Mouse (Mus musculus): ENCODE data around the gene Syn3. TPM values are rescaled to one million over a fixed set of nuclear protein-coding genes. Genes with fewer than 3 reads are reported as not detected.

The Syn3 gene
- polyA plus RNA-seq, 1 experiment, result 3.3 TPM

GRCm38 (mm10) chr10:86468612-86469546, 29.8 kb downstream of the Syn3 start:
- DNase-seq, result no peak
- no peaks in the 10 kb centered on the region for H3K27me3 ChIP-seq (replicated peaks; ENCODE audit: control insufficient read depth, insufficient read depth, low read length)
- H3K27ac ChIP-seq (ENCODE audit: insufficient read depth, low read depth, low read length), result no peak overlapping the region
- H3K36me3 ChIP-seq (ENCODE audit: control insufficient read depth, insufficient read depth, low read length), result no peaks in the 10 kb centered on the region
- TF ChIP-seq POLR2A (IDR thresholded peaks at IDR 0.05; ENCODE audit: low read depth, low read length) (no peak), CTCF (conservative IDR thresholded peaks at IDR 0.05; ENCODE audit: insufficient read depth, insufficient read length, low read depth, low read length) (no peak)
- 79% methylated on average over 13 of the region's 13 CpGs for WGBS
- H3K4me3 ChIP-seq (ENCODE audit: insufficient read depth, low read depth, low read length), result no peak overlapping the region
- H3K4me1 ChIP-seq (ENCODE audit: control insufficient read depth, insufficient read depth, low read length), result no peaks in the 10 kb centered on the region; the same call in 1 of the 2 replicates

GRCm38 (mm10) chr10:86463538-86464199, 35.0 kb downstream of the Syn3 start:
- 25% methylated on average over 5 of the region's 5 CpGs for WGBS
- DNase-seq, result peak; percentile 88
- no peaks in the 10 kb centered on the region for H3K27me3 ChIP-seq (replicated peaks; ENCODE audit: control insufficient read depth, insufficient read depth, low read length)

DNA sequence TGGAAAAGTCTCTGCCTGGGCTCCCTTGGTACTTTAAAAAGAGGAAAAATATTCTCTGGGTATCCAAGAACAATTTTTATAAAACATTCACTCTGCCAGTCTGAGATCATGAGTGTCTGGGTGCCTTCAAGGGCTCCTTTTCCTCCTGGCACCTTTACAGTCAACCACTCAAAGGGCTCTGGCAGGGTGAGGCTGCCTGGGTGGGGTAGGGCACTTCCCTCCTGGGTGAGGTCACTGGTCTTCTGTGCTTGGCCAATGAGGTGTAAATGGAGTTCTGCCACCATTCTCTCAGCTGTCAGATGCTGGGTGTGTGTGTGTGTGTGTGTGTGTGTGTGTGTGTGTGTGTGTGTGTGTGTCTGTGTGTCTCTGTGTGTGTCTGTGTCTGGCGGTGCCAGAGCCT, 39.1 kb downstream of the Syn3 start:
- Histone ChIP-seq H3K27me3 (replicated peaks; ENCODE audit: control insufficient read depth, insufficient read depth, low read length) (no peaks in the 10 kb centered on the region), H3K4me1 (ENCODE audit: control insufficient read depth, insufficient read depth, low read length) (no peaks in the 10 kb centered on the region), H3K36me3 (ENCODE audit: control insufficient read depth, insufficient read depth, low read length) (no peaks in the 10 kb centered on the region), H3K4me3 (ENCODE audit: insufficient read depth, low read depth, low read length) (no peak overlapping the region), H3K27ac (ENCODE audit: insufficient read depth, low read depth, low read length) (no peak overlapping the region)
- peak; percentile 29 for DNase-seq
- no peak for TF ChIP-seq POLR2A (IDR thresholded peaks at IDR 0.05; ENCODE audit: low read depth, low read length)
- WGBS, result 64% methylated on average over 1 of the region's 1 CpGs

More at GRCm38 (mm10) chr10:86463538-86464199, 35.0 kb downstream of the Syn3 start:
- peak; percentile 94 for TF ChIP-seq CTCF (conservative IDR thresholded peaks at IDR 0.05; ENCODE audit: insufficient read depth, insufficient read length, low read depth, low read length)
- TF ChIP-seq POLR2A (IDR thresholded peaks at IDR 0.05; ENCODE audit: low read depth, low read length), result no peak
- Histone ChIP-seq H3K4me3 (ENCODE audit: insufficient read depth, low read depth, low read length) (no peak overlapping the region), H3K27ac (ENCODE audit: insufficient read depth, low read depth, low read length) (no peak overlapping the region), H3K36me3 (ENCODE audit: control insufficient read depth, insufficient read depth, low read length) (no peaks in the 10 kb centered on the region), H3K4me1 (ENCODE audit: control insufficient read depth, insufficient read depth, low read length) (no peaks in the 10 kb centered on the region)

GRCm38 (mm10) chr10:86457665-86458209, 41.0 kb downstream of the Syn3 start:
- TF ChIP-seq POLR2A (IDR thresholded peaks at IDR 0.05; ENCODE audit: low read depth, low read length) (no peak), CTCF (conservative IDR thresholded peaks at IDR 0.05; ENCODE audit: insufficient read depth, insufficient read length, low read depth, low read length) (no peak)
- no peak for DNase-seq
- Histone ChIP-seq H3K4me1 (ENCODE audit: control insufficient read depth, insufficient read depth, low read length) (no peaks in the 10 kb centered on the region), H3K27me3 (replicated peaks; ENCODE audit: control insufficient read depth, insufficient read depth, low read length) (no peaks in the 10 kb centered on the region), H3K27ac (ENCODE audit: insufficient read depth, low read depth, low read length) (no peak overlapping the region), H3K4me3 (ENCODE audit: insufficient read depth, low read depth, low read length) (no peak overlapping the region), H3K36me3 (ENCODE audit: control insufficient read depth, insufficient read depth, low read length) (no peaks in the 10 kb centered on the region)

DNA sequence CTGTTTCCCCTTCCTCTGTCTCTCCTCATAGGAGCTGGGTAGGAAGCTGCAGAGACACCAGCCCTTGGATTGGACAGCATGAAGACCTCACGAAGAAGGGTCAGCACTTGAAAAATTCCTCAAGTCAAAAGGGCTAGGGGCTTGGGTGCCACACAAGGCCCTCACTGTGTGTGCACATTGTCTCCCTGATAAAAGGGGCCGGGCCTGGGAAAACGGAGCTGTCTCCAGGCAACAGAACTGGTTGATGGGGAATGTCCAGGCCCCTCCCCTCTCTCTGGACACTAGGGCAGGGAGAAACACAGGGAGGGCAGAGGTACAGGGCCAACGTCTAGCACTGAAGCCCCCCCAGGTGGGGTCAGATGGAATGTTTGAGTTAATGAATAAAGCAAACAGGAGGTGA, 41.5 kb downstream of the Syn3 start:
- WGBS, result 50% methylated on average over 4 of the region's 4 CpGs
- H3K4me1 ChIP-seq (ENCODE audit: control insufficient read depth, insufficient read depth, low read length), result peaks cover 4% of the 10 kb centered on the region; the same call in 1 of the 2 replicates
- TF ChIP-seq POLR2A (IDR thresholded peaks at IDR 0.05; ENCODE audit: low read depth, low read length), result no peak
- TF ChIP-seq CTCF (conservative IDR thresholded peaks at IDR 0.05; ENCODE audit: insufficient read depth, insufficient read length, low read depth, low read length), result no peak
- no peak for DNase-seq
- H3K4me3 ChIP-seq (ENCODE audit: insufficient read depth, low read depth, low read length), result no peak overlapping the region
- no peaks in the 10 kb centered on the region for H3K27me3 ChIP-seq (replicated peaks; ENCODE audit: control insufficient read depth, insufficient read depth, low read length)
- no peaks in the 10 kb centered on the region for H3K36me3 ChIP-seq (ENCODE audit: control insufficient read depth, insufficient read depth, low read length)
- H3K27ac ChIP-seq (ENCODE audit: insufficient read depth, low read depth, low read length), result no peak overlapping the region

GRCm38 (mm10) chr10:86455296-86456055, 43.2 kb downstream of the Syn3 start:
- Histone ChIP-seq H3K4me1 (ENCODE audit: control insufficient read depth, insufficient read depth, low read length) (peaks cover 11% of the 10 kb centered on the region; the same call in 1 of the 2 replicates), H3K27ac (ENCODE audit: insufficient read depth, low read depth, low read length) (no peak overlapping the region), H3K4me3 (ENCODE audit: insufficient read depth, low read depth, low read length) (no peak overlapping the region), H3K36me3 (ENCODE audit: control insufficient read depth, insufficient read depth, low read length) (no peaks in the 10 kb centered on the region), H3K27me3 (replicated peaks; ENCODE audit: control insufficient read depth, insufficient read depth, low read length) (no peaks in the 10 kb centered on the region)
- DNase-seq, result peak; percentile 43
- no peak for TF ChIP-seq POLR2A (IDR thresholded peaks at IDR 0.05; ENCODE audit: low read depth, low read length)
- TF ChIP-seq CTCF (conservative IDR thresholded peaks at IDR 0.05; ENCODE audit: insufficient read depth, insufficient read length, low read depth, low read length), result no peak
- 66% methylated on average over 5 of the region's 5 CpGs for WGBS
